Comparison of ENCODE assay signal across 30 mouse cellular contexts in genomic region chr11:57812212-57812611, GRCm38 (mm10). TPM values are rescaled to one million over a fixed set of nuclear protein-coding genes. Genes with fewer than 3 reads are reported as not detected.
DNase-seq lines count a peak whose midpoint lies in the region; ATAC-seq lines count a peak whose summit lies in the region.
"Had no signal": no experiment of that assay in that cellular context is flagged by ENCODE, and none has a peak within 500 bp of the region (broad histone marks: within the 10 kb centered on the region; RNA-seq: fewer than 3 reads in every experiment).

No protein-coding gene starts in this region.

- 88% methylated on average over 8 of the region's 8 CpGs for WGBS in heart, embryonic 11.5 days (ENCODE audit: insufficient replicate concordance)
- WGBS in liver, embryonic 15.5 days (ENCODE audit: insufficient replicate concordance), result 77% methylated on average over 8 of the region's 8 CpGs
- WGBS in intestine, embryonic 15.5 days, result 97% methylated on average over 8 of the region's 8 CpGs

- H3K27me3 ChIP-seq in heart, embryonic 11.5 days (ENCODE audit: control insufficient read depth, insufficient read depth, low read length), result no peaks in the 10 kb centered on the region
- no peaks in the 10 kb centered on the region for H3K27me3 ChIP-seq in liver, embryonic 15.5 days
- no peaks in the 10 kb centered on the region for H3K27me3 ChIP-seq in intestine, embryonic 15.5 days (replicated peaks)
- H3K27me3 ChIP-seq: embryonic facial prominence, embryonic 13.5 days; forebrain, embryonic 15.5 days; limb, embryonic 15.5 days; neural tube, embryonic 12.5 days had no signal

- ATAC-seq in heart, embryonic 11.5 days (replicated peaks; ENCODE audit: insufficient number of reproducible peaks, low FRiP score, low TSS enrichment), result peak; percentile 61
- ATAC-seq in hematopoietic stem cell, adult 5-6 weeks (replicated peaks in 1 of 2; ENCODE audit: insufficient read depth in 1 of 2, low FRiP score in 2 of 2, low TSS enrichment in 1 of 2, low read depth in 1 of 2, poor library complexity in 2 of 2, severe bottlenecking in 2 of 2), result peak; percentile 37 to 57; a peak in 2 of 4 replicates
- ATAC-seq in liver, embryonic 15.5 days (ENCODE audit: insufficient read depth), result peak; percentile 88
- no peak for ATAC-seq in intestine, embryonic 15.5 days
- ATAC-seq: CD4-positive, CD25-positive, alpha-beta regulatory T cell, adult 4 months; forebrain, embryonic 15.5 days; inflammation-experienced regulatory T-cells, adult 6 months had no signal

- no peak overlapping the region for H3K4me2 ChIP-seq in heart, embryonic 11.5 days
- no peak overlapping the region for H3K4me2 ChIP-seq in liver, embryonic 15.5 days
- no peak overlapping the region for H3K4me2 ChIP-seq in intestine, embryonic 15.5 days (replicated peaks)
- H3K4me2 ChIP-seq: embryonic facial prominence, embryonic 13.5 days; forebrain, embryonic 15.5 days; hindbrain, embryonic 14.5 days; limb, embryonic 15.5 days; neural tube, embryonic 12.5 days had no signal

- H3K4me1 ChIP-seq in heart, embryonic 11.5 days (ENCODE audit: control insufficient read depth, insufficient read depth, low read length), result no peaks in the 10 kb centered on the region; the same call in 1 of the 2 replicates
- H3K4me1 ChIP-seq in liver, embryonic 15.5 days (replicated peaks), result peaks cover 30% of the 10 kb centered on the region
- peaks cover 6% of the 10 kb centered on the region for H3K4me1 ChIP-seq in intestine, embryonic 15.5 days (replicated peaks)
- H3K4me1 ChIP-seq: embryonic facial prominence, embryonic 13.5 days; forebrain, embryonic 15.5 days; limb, embryonic 15.5 days; neural tube, embryonic 12.5 days had no signal

- peaks cover 12% of the 10 kb centered on the region for H3K36me3 ChIP-seq in heart, embryonic 11.5 days (ENCODE audit: control insufficient read depth, insufficient read depth, low read length)
- H3K36me3 ChIP-seq in liver, embryonic 15.5 days (replicated peaks), result peaks cover 14% of the 10 kb centered on the region; the same call in 1 of the 2 replicates
- peaks cover 15% of the 10 kb centered on the region for H3K36me3 ChIP-seq in intestine, embryonic 15.5 days

- H3K4me3 ChIP-seq in heart, embryonic 11.5 days (ENCODE audit: low read depth, low read length), result no peak overlapping the region
- H3K4me3 ChIP-seq in liver, embryonic 15.5 days (replicated peaks), result no peak overlapping the region
- no peak overlapping the region for H3K4me3 ChIP-seq in intestine, embryonic 15.5 days (replicated peaks)
- H3K4me3 ChIP-seq: embryonic facial prominence, embryonic 13.5 days; forebrain, embryonic 15.5 days; left cerebral cortex, adult 2 months; limb, embryonic 15.5 days; neural tube, embryonic 12.5 days had no signal

- no peaks in the 10 kb centered on the region for H3K9me3 ChIP-seq in heart, embryonic 11.5 days (replicated peaks; ENCODE audit: control insufficient read depth, low read length)
- no peaks in the 10 kb centered on the region for H3K9me3 ChIP-seq in liver, embryonic 15.5 days (replicated peaks)
- no peaks in the 10 kb centered on the region for H3K9me3 ChIP-seq in intestine, embryonic 15.5 days
- H3K9me3 ChIP-seq: embryonic facial prominence, embryonic 13.5 days; forebrain, embryonic 15.5 days; limb, embryonic 15.5 days; neural tube, embryonic 12.5 days had no signal

- DNase-seq in heart, adult 18-20 months, result no peak
- DNase-seq in 416B (ENCODE audit: low read depth), result peak; percentile 40
- no peak for DNase-seq in thymus, postnatal 4 days
- no peak for DNase-seq in right cerebral cortex, postnatal 4 days
- DNase-seq: adrenal gland, postnatal 25 days; cerebellum, adult 11-12 months; cerebellum, postnatal 14 days; embryo, embryonic 11 days; kidney, adult 2 months; left cerebral cortex, postnatal 4 days; midbrain, embryonic 14.5 days had no signal

- H3K27ac ChIP-seq in heart, embryonic 11.5 days (ENCODE audit: low read depth, low read length), result no peak overlapping the region
- H3K27ac ChIP-seq in liver, embryonic 15.5 days (replicated peaks), result peak overlapping the region; percentile 72
- no peak overlapping the region for H3K27ac ChIP-seq in intestine, embryonic 15.5 days
- H3K27ac ChIP-seq: embryonic facial prominence, embryonic 13.5 days; forebrain, embryonic 15.5 days; hindbrain, embryonic 14.5 days; kidney, postnatal 0 days; left cerebral cortex, adult 2 months; limb, embryonic 15.5 days; macrophage; neural tube, embryonic 12.5 days had no signal

- H3K9ac ChIP-seq in heart, embryonic 11.5 days (ENCODE audit: low read depth, low read length), result no peak overlapping the region
- no peak overlapping the region for H3K9ac ChIP-seq in liver, embryonic 15.5 days
- H3K9ac ChIP-seq in intestine, embryonic 15.5 days, result no peak overlapping the region
- H3K9ac ChIP-seq: embryonic facial prominence, embryonic 13.5 days; forebrain, embryonic 15.5 days; hindbrain, embryonic 14.5 days; limb, embryonic 15.5 days; neural tube, embryonic 12.5 days had no signal

RNA-seq across cellular contexts. Expression of gene Sap30l, which starts 10.8 kb away (rescaled TPM):
- 10.7 and 10.8 TPM in 2 replicates for polyA plus RNA-seq in heart, embryonic 11.5 days (2014; fragmentation: Nextera tagmentation; extraction: Ambion mirVana)
- total RNA-seq in heart, adult 18-20 months (2021), result 10 to 100 TPM; 48.5 to 51.8 TPM
- 26.6 and 26.8 TPM in 2 replicates for total RNA-seq in hematopoietic stem cell, adult 5-6 weeks (2017)
- polyA plus RNA-seq in liver, embryonic 15.5 days (2015; fragmentation: Nextera tagmentation; extraction: Ambion mirVana), result 2.8 and 3.1 TPM in 2 replicates
- polyA plus RNA-seq in intestine, embryonic 15.5 days (2015; fragmentation: Nextera tagmentation; extraction: Ambion mirVana), result 11.2 and 12.0 TPM in 2 replicates

RNA-seq across cellular contexts. Expression of gene Hand1, which starts 20.4 kb away (rescaled TPM):
- polyA plus RNA-seq in heart, embryonic 11.5 days (2014; fragmentation: Nextera tagmentation; extraction: Ambion mirVana), result 58.1 and 61.9 TPM in 2 replicates
- not detected for total RNA-seq in heart, adult 18-20 months (2021)
- total RNA-seq in hematopoietic stem cell, adult 5-6 weeks (2017), result not detected in 2 replicates
- 0.06 and 0.14 TPM in 2 replicates for polyA plus RNA-seq in liver, embryonic 15.5 days (2015; fragmentation: Nextera tagmentation; extraction: Ambion mirVana)
- 25.9 and 27.5 TPM in 2 replicates for polyA plus RNA-seq in intestine, embryonic 15.5 days (2015; fragmentation: Nextera tagmentation; extraction: Ambion mirVana)
- total RNA-seq: gastrocnemius, adult 8-10 months; heart, postnatal 25 days; layer of hippocampus, postnatal 10 days; left cerebral cortex, adult 2 months; left cerebral cortex, postnatal 4 days had no signal
- polyA plus RNA-seq: brain, embryonic 14.5 days; CD4-positive, CD25-positive, alpha-beta regulatory T cell, adult 4 months; forebrain, embryonic 15.5 days; gonadal fat pad, adult 2 months; hindbrain, embryonic 14.5 days; inflammation-experienced regulatory T-cells, adult 6 months; macrophage; midbrain, embryonic 14.5 days had no signal

Comparison
In these comparisons a context has a peak if more than half of its experiments do, and no peak if none do; other contexts are left out.
1. RNA of gene Hand1, which starts 20.4 kb away (polyA plus RNA-seq): 58.1 to 61.9 TPM in heart, embryonic 11.5 days and 25.9 to 27.5 TPM in intestine, embryonic 15.5 days; 0.06 to 0.14 TPM in liver, embryonic 15.5 days; every median in the first group is over 10 times any median in the second.